Mouse (Mus musculus): Measurements from ENCODE around the gene Abca2.

DNA sequence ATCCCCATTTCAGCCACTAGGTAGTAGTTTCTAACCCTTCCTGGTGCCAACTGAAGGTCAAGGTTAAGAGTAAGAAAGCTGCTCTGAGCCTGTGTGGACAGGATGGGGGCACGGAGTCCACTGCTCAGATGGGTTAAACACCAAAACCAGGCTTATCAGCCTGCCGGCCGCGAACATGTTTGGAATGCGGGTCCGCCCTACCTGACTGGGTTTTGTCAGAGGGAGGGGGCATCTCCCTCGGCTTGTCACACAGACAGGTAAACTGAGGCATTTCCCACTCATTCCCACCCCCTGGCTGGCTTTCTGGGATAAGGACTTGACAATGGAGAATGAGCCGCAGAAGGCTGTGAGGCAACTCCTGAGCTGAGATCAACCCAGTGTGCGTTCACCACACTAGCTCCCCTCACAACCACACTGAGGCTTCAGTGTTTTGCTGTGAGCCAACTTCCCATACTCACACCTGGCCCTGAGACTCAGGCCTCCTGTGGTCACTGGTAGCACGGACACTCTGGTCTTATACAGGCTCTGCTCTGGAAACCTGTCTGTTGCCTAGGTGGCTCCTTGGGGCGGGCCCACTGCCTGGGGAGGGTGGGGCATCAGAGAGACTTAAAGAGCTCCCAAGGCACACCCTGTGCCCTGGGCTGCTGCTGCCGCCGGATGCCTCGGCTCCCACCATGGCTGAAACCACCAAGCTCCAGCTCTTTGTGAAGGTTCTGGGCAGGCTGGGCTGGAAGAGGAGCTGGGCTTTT is 27.9 kb downstream of the Abca2 start, which contains the start of gene Clic3:
- TF ChIP-seq CTCF (IDR thresholded peaks at IDR 0.05; ENCODE audit: extremely low read depth, insufficient read depth, insufficient read length, insufficient replicate concordance) (no peak), POLR2A (IDR thresholded peaks at IDR 0.05; ENCODE audit: low read depth, low read length) (no peak)

Data from spleen, adult 2 months (tissue).